Mouse (Mus musculus) cerebellum, adult 11-12 months (tissue): ENCODE measurements around the gene Kctd20.
A peak's percentile ranks its signal among the peaks of the same experiment; 100 is the strongest.

Source experiments
- DNase-seq: peaks from one replicate; pipeline ENCODE4 v3.0.0; 2022

Gene Kctd20

DNA sequence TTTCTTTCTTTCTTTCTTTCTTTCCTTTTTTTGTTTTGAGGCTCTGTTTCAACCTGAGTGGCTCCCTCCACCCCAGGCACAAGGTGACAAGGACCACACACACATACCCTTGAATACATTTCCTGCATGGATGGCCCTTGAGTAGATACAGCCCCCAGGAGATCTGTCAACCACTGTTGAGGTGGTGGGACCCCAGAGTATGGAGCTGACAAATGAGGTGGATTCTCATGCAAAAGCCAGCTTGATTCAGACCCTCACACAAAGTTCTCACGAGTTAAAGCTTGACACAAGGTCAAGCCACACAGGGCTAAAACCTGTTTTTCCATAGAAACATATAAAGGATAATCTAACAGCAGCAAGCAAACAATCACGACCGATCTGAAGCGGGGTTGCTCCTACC lies 19.5 kb upstream of the Kctd20 start:
- no peak for DNase-seq

GRCm38 (mm10) chr17:28934120-28934916 lies 17.4 kb upstream of the Kctd20 start:
- no peak for DNase-seq

- DNase-seq: no peak
Measured at GRCm38 (mm10) chr17:28936133-28936532, 15.6 kb upstream of the Kctd20 start.

DNA sequence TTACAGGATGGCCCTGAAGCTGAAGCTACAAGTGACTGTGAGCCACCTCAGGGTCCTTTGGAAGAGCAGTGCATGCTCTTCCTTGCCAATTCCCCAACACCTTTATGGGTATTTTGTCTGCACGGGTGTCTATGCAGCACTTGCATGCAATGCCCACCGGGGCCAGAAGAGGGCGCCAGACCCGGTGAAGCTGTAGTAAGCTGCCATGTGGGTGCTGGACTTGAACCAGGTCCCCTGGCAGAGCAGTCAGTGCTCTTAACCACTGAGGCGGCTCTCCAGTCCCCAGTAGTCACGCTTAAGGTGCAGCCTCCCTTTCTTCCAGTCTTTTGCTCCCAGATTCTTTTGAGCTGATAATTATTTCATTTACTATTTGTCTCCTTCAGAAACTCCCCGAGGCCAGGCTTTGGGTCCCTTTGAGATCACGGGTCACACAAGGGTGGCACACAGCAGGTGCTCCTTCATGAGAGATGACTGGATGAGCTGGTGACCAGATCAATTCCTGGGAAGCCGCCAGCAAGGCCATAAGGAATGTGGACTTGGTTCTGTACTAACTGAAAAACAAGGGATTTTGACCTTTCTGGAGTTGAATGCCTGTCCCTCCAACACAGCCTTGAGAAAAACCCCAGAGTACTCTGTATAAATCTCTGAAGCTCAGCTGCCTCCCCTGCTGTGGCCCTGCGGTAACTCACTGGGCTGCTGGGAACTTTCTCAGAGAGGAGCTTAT lies 15.0 kb upstream of the Kctd20 start:
- DNase-seq: no peak

DNA sequence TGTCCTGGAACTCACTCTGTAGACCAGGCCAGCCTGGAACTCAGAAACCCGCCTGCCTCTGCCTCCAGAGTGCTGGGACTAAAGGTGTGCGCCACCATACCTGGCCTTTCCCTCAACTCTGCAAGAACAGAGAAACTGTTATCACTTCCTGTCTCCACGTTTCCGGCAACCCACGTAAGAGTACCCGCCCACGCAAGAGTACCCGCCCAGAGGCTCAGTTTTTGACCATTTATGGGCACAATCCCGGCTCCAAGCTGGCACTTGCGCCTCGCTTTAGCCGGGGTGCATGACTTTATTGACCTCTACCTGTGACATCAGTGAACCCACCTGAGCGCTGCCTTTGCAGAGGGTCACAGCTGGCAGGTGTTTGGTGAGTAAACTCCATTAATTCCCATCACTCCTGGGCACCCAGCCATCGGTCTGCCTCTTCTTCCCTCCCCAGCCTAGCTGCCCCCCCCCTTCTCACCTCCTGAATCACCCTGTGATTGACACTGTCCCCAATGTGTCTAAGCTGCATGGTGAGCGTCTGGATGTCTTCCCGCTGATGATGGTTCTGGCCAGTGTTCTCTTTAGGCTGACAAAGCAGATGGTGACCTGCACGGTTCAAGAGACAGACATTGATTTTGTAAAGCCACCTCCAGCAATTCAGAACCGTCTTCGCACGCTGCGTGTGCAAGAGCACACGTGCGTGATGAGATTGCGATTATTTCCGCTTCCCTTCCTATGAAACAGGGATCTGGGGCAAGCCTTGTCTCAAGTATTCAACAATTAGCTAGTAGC lies 10.8 kb upstream of the Kctd20 start:
- peak; percentile 36 for DNase-seq

DNA sequence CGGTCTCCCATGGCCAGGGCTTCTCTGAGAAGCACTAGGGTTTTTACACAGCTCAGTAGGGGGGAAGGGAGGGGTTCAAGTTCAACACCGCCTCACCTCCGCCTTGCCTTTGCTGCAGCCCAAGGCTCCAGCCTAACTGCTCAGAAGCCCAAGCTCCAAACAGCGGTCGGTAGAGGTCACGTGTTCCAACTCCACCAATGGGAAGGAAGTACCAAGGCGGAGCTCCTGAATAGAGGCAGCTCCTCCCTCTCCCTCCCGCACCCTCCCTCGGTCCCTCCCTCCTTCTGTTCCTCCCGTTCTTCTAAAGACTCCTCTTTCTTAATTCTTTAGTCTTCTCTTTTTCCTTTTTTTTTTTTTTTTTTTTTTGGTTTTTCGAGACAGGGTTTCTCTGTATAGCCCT lies 9.6 kb upstream of the Kctd20 start:
- no peak for DNase-seq

DNA sequence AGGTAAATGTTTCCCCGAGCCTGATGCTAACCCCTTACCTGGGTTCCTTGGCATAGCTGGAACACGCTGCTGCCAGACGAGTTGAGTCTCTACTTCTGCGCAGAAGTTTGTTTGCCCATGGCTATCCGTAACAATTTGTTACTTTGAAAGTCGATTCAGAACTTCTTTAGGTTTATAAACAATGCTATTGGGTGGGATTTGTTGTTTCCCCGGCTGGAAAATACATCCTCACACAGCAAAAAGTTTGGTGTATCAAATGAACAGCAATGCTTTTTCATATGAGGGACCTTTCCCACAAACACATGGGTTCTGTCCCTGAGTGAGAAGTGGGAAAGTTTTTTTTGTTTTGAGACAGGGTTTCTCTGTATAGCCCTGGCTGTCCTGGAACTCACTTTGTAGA lies 8.0 kb upstream of the Kctd20 start, which contains the start of gene Pxt1:
Pxt1 (minus strand) TSS at position 101 of the 400 bp plus-strand sequence.
- DNase-seq: no peak

- DNase-seq: no peak
Measured at GRCm38 (mm10) chr17:28944481-28944880, 7.3 kb upstream of the Kctd20 start.

DNA sequence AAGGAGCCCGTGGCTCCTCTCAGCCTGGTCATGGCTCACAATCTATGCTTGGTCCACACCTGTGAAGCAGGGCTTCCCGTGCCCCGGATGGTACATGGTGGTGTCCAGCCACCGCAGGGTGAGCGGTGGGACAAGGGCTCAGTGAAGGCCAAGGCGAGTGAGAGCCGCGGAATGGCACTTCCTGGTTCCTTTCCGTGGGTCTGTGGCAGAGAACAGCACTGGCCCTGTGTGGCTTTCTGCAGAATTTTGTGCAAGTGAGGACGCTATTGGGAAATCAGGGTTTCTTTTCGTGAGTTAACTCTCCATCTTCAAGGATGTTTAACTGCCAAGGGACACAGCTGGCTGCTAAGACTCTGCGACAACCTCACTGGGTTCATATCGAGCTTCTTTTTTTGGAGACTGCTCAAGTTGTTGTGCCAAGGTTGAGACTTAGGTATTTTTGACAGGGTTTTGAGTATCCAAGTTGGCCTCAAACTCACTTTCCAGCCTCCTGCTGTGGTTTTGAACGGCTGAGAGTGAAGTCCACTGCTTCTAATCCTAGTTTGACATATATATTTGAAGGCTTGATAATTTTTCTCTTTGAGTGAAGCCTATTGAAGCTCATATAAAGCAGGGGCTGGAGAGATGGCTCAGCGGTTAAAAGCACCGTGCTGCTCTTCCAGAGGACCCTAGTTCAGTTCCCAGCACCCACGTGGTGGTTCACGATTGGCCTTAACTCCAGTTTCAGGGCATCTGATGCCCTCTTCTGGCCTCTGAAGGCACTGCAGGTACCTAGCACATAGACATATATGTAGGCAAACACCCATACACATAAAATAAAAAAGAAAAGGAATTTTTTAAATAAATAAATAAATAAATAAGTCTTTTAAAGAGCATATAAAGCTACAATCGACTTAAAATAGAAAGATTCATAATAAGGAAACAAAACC lies 4.5 kb upstream of the Kctd20 start:
- no peak for DNase-seq

DNA sequence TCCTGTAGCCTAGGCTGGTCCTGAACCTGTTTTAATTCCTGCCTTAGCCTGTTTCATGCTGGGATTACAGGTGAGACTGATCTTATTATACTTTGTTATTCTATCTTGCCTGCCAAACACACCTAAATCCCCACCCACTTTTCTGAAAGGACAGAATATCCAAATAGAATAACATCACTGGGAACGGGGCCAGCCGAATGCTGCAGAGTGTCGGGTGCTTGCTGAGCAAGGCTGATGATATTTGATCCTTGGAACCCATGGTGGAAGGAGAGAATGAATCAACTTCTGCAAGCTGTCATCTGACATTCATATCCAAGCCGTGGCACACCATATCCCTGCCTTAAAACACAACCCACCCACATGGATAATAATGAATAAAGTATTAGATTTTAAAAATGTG lies 3.1 kb upstream of the Kctd20 start:
- DNase-seq: no peak

DNA sequence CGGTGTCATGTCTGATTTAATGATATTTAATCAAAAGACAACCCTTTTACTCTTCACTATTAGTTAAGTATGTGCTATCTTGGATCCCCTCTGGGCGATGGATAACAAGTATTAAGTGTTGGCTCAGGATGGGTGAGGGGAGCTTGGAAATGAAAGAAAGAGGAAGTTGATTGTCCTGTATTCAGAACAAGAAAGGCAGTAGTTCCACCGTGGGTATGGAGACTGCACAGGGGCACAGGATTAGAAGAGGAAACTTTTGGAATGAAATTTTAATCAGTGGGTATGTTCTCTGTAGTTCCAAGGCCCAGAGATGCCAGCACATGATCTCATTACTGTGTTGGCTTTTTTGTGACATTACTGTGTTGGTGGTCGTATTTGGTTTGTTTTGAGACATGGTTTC lies 999 bp upstream of the Kctd20 start:
- DNase-seq: no peak

- no peak for DNase-seq
Measured at GRCm38 (mm10) chr17:28953251-28953650, 1.5 kb downstream of the Kctd20 start.

DNA sequence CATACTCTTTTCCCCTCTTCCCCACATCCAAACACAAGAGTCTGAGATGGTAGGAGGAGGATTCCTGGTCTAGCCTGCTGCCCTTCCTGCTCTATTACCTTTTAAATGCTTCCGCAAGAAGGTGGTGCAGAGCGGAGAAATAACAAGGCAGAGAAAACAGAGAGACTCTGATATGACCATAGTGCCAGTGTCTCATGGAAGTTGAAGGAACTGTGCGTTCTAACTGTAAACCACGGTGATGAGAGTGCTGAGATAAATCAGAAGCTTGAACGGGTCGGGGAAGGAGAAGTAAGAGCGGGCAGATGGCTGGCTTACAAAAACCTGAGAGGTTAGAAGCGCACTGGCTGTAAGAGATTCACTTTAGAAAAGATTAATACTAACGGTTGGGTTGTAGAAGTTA lies 2.7 kb downstream of the Kctd20 start:
- no peak for DNase-seq

- DNase-seq: no peak
Measured at GRCm38 (mm10) chr17:28960597-28960996, 8.8 kb downstream of the Kctd20 start.

DNA sequence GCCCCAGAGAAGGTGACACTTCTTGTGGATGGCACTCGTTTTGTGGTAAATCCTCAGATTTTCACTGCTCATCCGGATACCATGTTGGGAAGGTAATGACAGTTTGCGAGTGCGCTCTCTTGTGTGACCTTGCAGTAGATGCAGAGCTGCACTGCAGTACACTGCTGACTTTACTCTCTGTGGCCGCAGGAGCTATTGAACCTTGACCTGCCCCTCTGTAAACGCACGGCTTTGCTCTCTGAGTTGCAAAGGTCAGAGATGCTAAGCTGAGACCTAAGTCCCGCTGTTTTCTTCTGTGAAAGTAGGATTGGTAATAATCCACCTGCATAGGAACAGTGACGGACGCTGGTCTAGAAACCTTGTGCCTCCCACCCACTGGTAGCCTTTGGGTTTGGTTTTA lies 9.8 kb downstream of the Kctd20 start:
- no peak for DNase-seq

- DNase-seq: no peak
Measured at GRCm38 (mm10) chr17:28967021-28967610, 15.4 kb downstream of the Kctd20 start.

- DNase-seq: no peak
Measured at GRCm38 (mm10) chr17:28970122-28970521, 18.4 kb downstream of the Kctd20 start.

GRCm38 (mm10) chr17:28979091-28979490 lies 27.3 kb downstream of the Kctd20 start:
- no peak for DNase-seq

- DNase-seq: no peak
Measured at GRCm38 (mm10) chr17:28981081-28981480, 29.3 kb downstream of the Kctd20 start.

DNA sequence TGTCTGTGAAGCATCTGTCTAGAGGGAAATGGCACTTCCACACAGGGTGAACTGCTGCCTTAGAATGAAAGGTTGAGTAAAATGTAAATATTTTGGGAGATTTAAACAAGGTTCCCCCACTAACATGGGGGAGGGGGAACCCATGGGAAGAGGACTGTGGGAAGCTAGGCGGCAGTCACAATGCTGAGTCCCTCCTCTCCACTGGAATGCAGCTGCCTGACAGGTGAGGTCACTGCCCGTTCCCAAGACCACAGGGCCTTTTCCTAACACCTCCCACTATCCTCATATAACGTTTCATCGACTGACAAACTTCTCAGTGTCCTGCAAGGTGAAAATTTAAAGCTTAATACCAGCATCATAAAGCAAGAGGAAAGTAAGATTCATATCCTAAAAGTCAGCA lies 30.8 kb downstream of the Kctd20 start:
- DNase-seq: no peak

DNA sequence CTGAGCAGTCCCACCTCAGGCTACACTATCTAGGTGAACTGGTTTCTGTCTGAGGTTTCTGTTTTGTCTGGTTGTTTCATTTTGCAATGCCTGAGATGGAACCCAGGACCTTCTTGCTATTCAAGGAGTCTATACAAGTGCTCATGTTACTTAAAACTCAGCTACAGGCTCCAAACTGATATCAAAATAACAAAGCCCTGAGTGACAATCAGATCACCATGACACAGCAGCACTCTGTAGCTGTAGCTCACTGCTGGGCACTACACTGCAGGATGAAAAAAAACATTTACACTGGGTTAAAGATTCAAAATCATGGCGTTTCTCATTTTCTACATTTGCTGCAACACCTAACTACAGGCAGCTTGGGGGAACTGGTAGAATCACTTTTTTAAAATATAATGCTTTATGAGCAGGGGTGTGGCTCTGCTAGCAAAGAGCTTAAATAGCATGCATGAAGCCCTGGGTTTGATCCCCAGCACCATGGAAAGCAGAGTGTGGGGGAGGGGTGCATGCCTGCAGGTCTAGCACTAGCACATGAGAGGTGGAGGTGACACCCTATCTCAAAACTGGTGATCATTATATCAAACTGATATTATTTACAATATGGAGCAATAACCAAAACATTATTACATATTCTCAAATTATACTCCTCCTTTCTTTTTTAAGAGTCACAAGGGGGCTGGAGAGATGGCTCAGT lies 33.1 kb downstream of the Kctd20 start:
- no peak for DNase-seq
